Mouse (Mus musculus) T-helper 1 cell (primary cell): Measurements from ENCODE around the gene Gnb5.

Source experiments
- in situ Hi-C: fragments of 300-600 bp; cut with MboI, MseI; formaldehyde crosslinking; loops from one replicate; pipeline ENCODE4 v1.15.1; 2025; ENCODE audit warnings: high pct_unique_total_duplicates

Gene Gnb5

DNA sequence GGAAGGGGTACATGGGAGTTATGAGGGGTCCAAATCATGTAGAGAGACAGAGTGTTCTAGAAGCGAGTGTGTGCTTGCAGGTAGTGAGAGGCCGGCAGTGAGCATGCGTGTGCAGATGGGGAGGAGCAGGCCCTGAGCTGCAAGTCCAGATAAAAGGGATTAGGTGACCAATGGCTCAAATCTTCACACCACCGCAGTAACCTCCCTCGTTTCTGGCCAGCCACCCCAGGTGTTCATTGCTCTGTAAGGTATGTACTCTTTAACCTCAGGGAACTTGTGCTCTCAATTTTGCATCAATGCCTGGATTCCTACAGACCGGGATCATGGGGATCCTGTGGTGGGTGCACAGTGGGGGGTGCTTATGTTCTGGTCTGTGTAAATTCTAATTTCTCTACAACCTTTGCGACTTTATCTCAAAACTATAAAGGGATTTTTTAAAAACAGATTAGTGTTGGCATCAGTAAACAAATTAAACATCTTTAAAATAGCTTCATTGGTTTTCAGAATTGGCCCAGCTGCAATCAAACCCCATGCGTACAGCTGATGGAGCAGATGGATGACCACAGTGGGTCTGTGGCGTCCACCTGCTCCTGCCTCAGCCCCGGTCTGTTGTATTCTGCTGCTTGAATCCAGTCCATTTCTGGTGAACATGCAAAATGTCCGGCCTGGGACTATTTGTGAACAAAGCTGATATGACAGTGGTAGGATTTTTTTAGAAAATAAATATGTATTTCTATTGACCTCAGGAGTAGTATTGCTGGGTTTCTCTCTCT lies at the start of gene Gnb5:
TSS of gene Gnb5 (plus strand) at position 163 of the 773 bp plus-strand sequence.
- in situ Hi-C loops = no loop called here

GRCm38 (mm10) chr9:75258792-75259191 lies 47.3 kb upstream of the Gnb5 start:
- in situ Hi-C loops = no loop called here

- in situ Hi-C loops = loop anchor here (10.0 kb wide), 1 partner anchor 215 kb away; no protein-coding TSS in a partner anchor
Observed at GRCm38 (mm10) chr9:75259656-75260055, 46.4 kb upstream of the Gnb5 start.

DNA sequence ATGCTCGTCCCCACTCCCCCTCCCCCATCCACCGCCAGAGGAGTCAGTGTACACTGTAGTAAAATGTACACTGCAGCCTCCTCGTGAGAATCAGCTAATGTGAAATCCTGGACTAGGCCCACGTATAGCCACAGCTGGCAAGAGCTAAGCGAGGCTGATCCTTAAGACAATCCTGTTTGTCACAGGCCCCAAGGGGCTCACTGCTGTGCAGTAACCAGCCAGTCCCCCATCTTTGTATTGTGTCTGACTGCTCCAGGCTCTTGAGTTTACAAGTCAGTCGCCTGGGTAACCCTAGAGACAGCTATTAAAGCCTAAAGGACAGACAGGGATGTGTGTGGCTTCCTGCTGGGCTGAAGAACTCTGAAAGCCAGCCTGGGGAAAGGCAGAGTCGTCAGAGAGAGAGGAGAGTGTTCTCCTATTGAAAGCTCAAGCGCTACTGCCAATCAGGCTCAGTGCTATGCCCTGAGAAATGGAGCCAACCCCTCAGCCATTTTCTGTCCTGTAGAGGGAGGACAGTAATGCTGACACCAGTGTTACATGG lies 44.7 kb upstream of the Gnb5 start:
- in situ Hi-C loops = loop anchor here (10.0 kb wide), 1 partner anchor 217 kb away; no protein-coding TSS in a partner anchor

- in situ Hi-C loops = loop anchor here (10.0 kb wide), 1 partner anchor 218 kb away; no protein-coding TSS in a partner anchor
Observed at GRCm38 (mm10) chr9:75262235-75262826, 43.8 kb upstream of the Gnb5 start.

DNA sequence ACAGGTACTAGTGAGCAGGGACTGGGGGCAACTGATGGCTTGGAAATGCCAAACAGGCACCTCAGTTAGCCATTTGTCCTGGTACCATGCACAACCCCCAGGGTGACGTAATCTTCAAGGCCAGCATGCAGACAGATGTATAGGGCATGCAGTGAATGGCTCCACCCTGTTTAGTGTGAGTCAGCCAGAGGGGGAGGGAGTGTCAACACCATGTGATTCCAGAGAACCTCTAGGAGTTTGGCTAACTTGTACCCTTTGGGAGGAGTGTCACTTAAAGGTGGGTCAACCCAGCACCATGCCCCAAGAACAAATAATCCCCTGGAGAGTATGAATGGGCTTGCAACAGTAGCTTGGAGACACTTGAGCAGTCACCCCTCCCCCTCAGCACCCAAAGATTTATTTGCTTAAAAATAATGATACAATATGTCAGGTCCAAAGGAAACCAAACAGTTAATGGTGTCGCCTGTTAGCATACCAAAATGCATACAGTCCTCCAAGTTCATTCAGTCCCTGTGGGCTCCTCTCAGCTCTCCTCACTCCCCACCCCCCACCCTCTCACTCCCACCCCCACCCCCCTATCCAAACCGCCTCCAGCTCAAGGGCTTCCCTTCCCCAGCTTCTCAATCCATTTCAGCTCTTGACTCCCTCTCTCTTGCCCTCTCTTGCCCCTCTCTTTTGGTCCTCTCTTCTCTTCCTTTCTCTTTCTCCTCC lies 41.9 kb upstream of the Gnb5 start:
- in situ Hi-C loops = loop anchor here (10.0 kb wide), 1 partner anchor 219 kb away; no protein-coding TSS in a partner anchor

GRCm38 (mm10) chr9:75267147-75267546 lies 38.9 kb upstream of the Gnb5 start:
- in situ Hi-C loops = loop anchor here (10.0 kb wide), 1 partner anchor 222 kb away; no protein-coding TSS in a partner anchor

GRCm38 (mm10) chr9:75270382-75270781 lies 35.7 kb upstream of the Gnb5 start:
- in situ Hi-C loops = no loop called here

DNA sequence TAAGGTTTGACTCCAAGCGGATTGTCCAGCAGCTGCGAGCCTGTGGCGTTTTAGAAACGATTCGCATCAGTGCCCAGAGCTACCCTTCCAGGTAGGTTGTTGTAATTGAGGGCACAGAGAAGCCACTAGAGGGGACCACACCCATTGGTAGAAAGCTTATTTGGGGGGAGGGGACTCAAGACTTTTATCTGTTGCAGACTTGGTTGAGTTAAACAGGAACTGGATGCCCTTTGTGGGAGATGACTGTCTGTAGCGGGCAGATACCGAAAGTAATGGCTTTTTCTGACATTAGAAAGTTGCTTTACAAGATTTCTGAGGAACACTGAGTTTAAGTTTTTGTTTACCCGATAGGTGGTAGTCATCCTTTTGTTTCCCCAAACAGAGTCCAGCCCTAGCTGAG lies 34.5 kb upstream of the Gnb5 start:
- in situ Hi-C loops = no loop called here

DNA sequence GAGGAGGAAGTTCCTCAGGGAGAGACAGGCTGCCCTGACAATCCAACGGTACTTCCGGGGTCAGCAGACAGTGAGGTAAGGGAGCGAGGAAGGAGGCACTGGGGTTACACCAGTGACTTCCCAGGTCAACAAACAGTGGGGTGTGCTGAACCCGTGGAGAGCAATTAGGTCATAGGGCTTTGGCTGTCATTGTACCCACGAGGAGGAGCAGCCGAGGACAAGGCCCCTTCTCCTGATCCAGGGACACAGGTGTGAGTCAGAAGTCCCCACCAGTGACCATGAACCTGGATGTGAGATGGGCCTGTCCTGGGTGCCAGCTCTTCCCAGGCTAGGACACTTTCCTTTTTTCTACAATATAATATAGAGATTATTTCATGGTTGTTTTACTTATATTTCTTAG lies 32.4 kb upstream of the Gnb5 start:
- in situ Hi-C loops = no loop called here

DNA sequence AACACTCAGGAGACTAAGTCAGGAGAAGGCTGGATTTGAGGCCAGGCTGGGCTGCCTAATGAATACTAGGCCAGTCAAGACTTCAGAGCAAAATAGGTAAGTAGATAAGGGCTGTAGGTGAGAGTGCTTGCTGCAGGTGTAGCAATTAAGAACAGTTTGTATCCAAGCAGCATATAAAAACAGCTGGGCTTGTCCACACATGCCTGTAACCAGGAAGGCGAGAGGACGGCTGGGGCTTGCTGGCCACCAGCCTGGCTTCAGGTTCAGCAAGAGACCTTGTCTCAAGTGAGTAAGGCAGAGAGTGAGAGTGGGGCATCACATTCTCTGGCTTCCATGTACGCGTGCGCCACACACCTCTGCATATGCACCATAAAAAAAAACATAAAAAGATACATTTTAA lies 31.6 kb upstream of the Gnb5 start:
- in situ Hi-C loops = no loop called here

DNA sequence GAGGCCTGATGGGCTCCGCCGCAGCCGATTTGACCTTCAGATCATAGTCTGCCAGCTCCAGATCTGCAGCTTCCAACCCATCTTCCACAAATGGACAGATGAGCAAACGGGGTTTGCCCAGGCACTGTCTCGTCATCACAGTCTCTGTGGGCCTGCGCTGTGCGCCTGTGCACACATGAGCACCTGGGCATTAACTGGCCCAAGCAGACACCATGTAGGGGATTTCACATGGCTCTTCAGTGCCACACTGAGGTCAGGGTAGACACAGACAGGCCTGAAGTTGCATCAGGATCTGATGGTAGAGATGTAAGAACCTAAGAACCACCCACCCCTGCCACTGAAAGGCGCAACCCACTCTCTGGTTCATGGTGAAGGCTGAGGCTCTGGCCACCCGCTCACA lies 31.0 kb upstream of the Gnb5 start:
- in situ Hi-C loops = no loop called here

GRCm38 (mm10) chr9:75280814-75281213 lies 25.3 kb upstream of the Gnb5 start:
- in situ Hi-C loops = loop anchor here (10.0 kb wide), 1 partner anchor 234 kb away; no protein-coding TSS in a partner anchor

- in situ Hi-C loops = loop anchor here (10.0 kb wide), 1 partner anchor 233 kb away; no protein-coding TSS in a partner anchor
Observed at GRCm38 (mm10) chr9:75282179-75282578, 23.9 kb upstream of the Gnb5 start.

- in situ Hi-C loops = loop anchor here (10.0 kb wide), 1 partner anchor 232 kb away; no protein-coding TSS in a partner anchor
Observed at GRCm38 (mm10) chr9:75282830-75283229, 23.3 kb upstream of the Gnb5 start.

- in situ Hi-C loops = loop anchor here (10.0 kb wide), 1 partner anchor 231 kb away; no protein-coding TSS in a partner anchor
Observed at GRCm38 (mm10) chr9:75283636-75284035, 22.5 kb upstream of the Gnb5 start.

- in situ Hi-C loops = loop anchor here (10.0 kb wide), 1 partner anchor 229 kb away; no protein-coding TSS in a partner anchor
Observed at GRCm38 (mm10) chr9:75285363-75285762, 20.7 kb upstream of the Gnb5 start.

DNA sequence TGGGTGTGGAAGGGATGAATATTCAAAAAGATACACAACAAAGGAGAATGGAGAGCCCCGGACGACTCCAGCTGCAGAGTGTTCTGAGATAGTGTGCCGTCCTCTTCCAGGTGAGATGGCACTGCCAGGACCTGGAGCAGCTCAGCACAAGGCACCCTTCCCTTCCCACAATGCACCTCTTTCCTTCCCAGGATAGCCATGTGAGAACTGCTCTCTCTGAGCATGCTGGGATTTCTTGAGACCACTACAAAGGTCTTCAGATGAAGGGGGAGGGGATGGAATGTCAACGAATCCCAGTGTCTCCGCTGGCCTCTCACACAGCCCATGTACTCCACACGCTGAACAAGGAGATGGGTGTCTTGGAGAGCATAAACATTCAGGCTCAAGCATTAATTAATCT lies 18.5 kb upstream of the Gnb5 start:
- in situ Hi-C loops = loop anchor here (10.0 kb wide), 1 partner anchor 227 kb away; no protein-coding TSS in a partner anchor

DNA sequence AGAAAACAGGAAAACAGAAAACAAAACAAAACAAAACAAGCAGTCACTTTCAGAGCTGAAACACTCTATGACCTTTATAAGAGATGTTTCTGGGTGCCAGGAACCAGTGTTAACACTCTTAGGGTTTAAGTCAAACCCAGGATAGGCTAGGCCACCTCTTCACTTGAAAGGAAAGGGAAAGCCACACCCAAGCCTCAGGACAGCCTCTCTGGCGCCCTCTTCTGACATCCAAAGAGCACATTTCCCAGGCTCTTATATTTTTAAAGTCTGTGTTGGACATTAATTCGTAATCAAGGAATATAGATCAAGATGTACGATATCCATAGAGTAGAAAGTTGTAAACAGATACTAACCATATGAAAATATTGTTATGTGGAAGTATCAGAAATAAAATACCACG lies 16.5 kb upstream of the Gnb5 start:
- in situ Hi-C loops = loop anchor here (10.0 kb wide), 1 partner anchor 225 kb away; no protein-coding TSS in a partner anchor

DNA sequence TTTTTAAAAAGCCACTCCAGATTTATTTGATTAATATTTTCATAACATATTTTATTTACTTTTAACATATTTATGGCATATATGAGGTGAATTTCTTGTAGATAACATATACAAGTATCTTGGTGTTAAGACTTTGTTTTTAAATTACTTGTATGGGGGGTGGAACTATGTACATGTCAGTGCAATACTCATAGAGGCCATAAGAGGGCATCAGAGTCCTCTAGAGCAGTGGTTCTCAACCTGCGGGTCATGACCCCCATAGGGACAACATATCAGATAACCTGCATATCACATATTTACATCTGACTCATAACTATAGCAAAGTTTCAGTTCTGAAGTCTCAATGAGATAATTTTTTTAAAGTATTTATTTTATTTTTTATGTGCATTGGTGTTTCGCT lies 6.7 kb upstream of the Gnb5 start:
- in situ Hi-C loops = loop anchor here (10.0 kb wide), 1 partner anchor 395 kb away; no protein-coding TSS in a partner anchor

DNA sequence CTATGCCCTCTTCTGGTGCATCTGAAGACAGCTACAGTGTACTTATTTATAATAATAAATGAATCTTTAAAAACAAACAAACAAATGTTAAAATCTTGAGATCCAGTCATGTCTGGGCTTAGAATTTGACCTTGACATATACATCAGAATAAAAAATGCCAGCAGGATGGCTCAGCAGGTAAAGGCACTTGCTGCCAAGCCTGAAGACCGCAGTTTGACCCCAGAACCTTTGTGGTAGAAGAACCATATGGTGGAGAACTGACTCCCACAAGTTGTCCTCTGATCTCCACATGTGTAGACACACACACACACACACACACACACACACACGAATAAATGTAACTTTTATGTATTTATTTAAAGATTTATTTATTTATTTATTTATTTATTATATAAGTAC lies 3.1 kb upstream of the Gnb5 start:
- in situ Hi-C loops = no loop called here
